Mouse (Mus musculus) layer of hippocampus, postnatal 25 days (tissue): ENCODE measurements around the gene Slco1a6. TPM values are rescaled to one million over a fixed set of nuclear protein-coding genes. Genes with fewer than 3 reads are reported as not detected.

Source experiments
- DNase-seq, 2 experiments: peaks; one replicate each; pipeline ENCODE4 v3.0.0; 2022; ENCODE audit warnings: mixed read lengths in 2 of 2, low spot score in 1 of 2; ENCODE audit errors: extremely low spot score in 1 of 2
- total RNA-seq, 2 experiments: library from RNA; stranded (reverse); gene quantifications; 2 replicates each; pipeline ENCODE4 v1.2.3; 2021

Slco1a6 gene
- total RNA-seq, 2 experiments from 2014 or later: 0.69 to 1.2 TPM

- peak in 1 of 2 experiments; percentile 30 for DNase-seq
Observed at GRCm38 (mm10) chr6:142040306-142041175, 167.8 kb downstream of the Slco1a6 start.

GRCm38 (mm10) chr6:142035771-142036170 is 172.6 kb downstream of the Slco1a6 start:
- no peak for DNase-seq

Other genes with a start within 250 kb of the Slco1a6 start
- not detected for gene Gm6614, start 197.1 kb downstream of the Slco1a6 start, total RNA-seq
- not detected for gene Iapp, start 89.9 kb upstream of the Slco1a6 start, total RNA-seq
- not detected for gene Slco1a5, start 114.5 kb upstream of the Slco1a6 start, total RNA-seq
- 10 to 100 TPM; 12.9 to 15.4 TPM for gene Pyroxd1, start 137.1 kb upstream of the Slco1a6 start, total RNA-seq
- gene Recql, start 178.6 kb upstream of the Slco1a6 start, total RNA-seq: 10 to 100 TPM; 19.9 to 27.6 TPM
- gene Golt1b, start 178.7 kb upstream of the Slco1a6 start, total RNA-seq: 10 to 100 TPM; 29.4 to 31.6 TPM
- 1 to 10 TPM in 1 of 2 experiments, under 1 TPM in 1; 0.77 to 1.6 TPM for gene Spx, start 204.9 kb upstream of the Slco1a6 start, total RNA-seq